Mouse (Mus musculus) subcutaneous adipose tissue, adult 2 months (tissue): ENCODE results near the gene Klhdc4. TPM values are rescaled to one million over a fixed set of nuclear protein-coding genes. Genes with fewer than 3 reads are reported as not detected.

Source experiments
- polyA plus RNA-seq: library from polyadenylated mRNA; depleted of rRNA; stranded (reverse); fragments of >200 nt; gene quantifications from 2 replicates; pipeline ENCODE4 v1.2.3, GENCODE M21; 2012; ENCODE audit warnings: low replicate concordance; rRNA removed

Gene Klhdc4
- 24.1 and 31.0 TPM in 2 replicates for polyA plus RNA-seq

GRCm38 (mm10) chr8:121829048-121829776, at the start of gene Klhdc4:
TSS of gene Klhdc4 (minus strand) at chr8:121829569.

Other genes starting within 250 kb of the Klhdc4 start
- 113 and 154 TPM in 2 replicates for gene Map1lc3b, start 239.2 kb downstream of the Klhdc4 start, polyA plus RNA-seq
- 23.2 and 48.4 TPM in 2 replicates for gene Zcchc14, start 176.7 kb downstream of the Klhdc4 start, polyA plus RNA-seq
- gene Jph3, start 99.9 kb downstream of the Klhdc4 start, polyA plus RNA-seq, result 0.09 and 0.14 TPM in 2 replicates
- 5.3 and 50.8 TPM in 2 replicates for gene Slc7a5, start 78.1 kb upstream of the Klhdc4 start, polyA plus RNA-seq
- not detected in 2 replicates for gene Car5a, start 115.3 kb upstream of the Klhdc4 start, polyA plus RNA-seq
- 39.9 and 90.2 TPM in 2 replicates for gene Banp, start 120.2 kb upstream of the Klhdc4 start, polyA plus RNA-seq